Mouse (Mus musculus): ENCODE measurements around the gene Kcmf1. TPM values are rescaled to one million over a fixed set of nuclear protein-coding genes. Genes with fewer than 3 reads are reported as not detected.
"Not testable (repeated sequence)": the region's sequence is repeated elsewhere in the genome, so short reads cannot be mapped to it uniquely, and the experiment has no call there.

Gene Kcmf1
- polyA plus RNA-seq, 1 experiment from 2014 or later, result 35.1 TPM

DNA sequence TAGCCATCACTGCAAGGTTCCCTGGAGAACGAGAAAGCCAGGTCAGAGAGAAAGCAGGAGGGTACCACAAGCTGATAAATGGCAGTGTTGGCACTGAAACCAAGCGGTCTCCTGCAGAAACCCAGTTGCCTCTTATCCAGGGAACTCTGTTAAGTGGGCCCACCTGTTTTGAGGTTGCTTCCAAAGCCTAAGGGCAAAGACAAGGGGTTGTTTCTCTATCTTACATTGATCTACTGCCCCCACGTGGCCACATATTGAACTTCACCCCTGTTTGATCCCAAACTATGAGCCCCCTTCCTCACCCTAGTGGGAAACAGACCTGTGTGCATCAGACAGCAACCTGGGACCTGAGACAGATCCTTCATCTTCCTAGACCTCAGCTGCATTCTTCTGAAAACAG lies 68.5 kb downstream of the Kcmf1 start:
- Histone ChIP-seq H3K4me1 (replicated peaks) (no peaks in the 10 kb centered on the region), H3K9ac (no peak overlapping the region), H3K4me2 (no peak overlapping the region), H3K4me3 (no peak overlapping the region), H3K9me3 (no peaks in the 10 kb centered on the region), H3K27ac (replicated peaks) (no peak overlapping the region), H3K27me3 (peaks cover 6% of the 10 kb centered on the region), H3K36me3 (no peaks in the 10 kb centered on the region)
- ATAC-seq (ENCODE audit: low read depth), result peak; percentile 41; the same call in 1 of the 2 replicates
- 33% methylated on average over 3 of the region's 3 CpGs for WGBS

DNA sequence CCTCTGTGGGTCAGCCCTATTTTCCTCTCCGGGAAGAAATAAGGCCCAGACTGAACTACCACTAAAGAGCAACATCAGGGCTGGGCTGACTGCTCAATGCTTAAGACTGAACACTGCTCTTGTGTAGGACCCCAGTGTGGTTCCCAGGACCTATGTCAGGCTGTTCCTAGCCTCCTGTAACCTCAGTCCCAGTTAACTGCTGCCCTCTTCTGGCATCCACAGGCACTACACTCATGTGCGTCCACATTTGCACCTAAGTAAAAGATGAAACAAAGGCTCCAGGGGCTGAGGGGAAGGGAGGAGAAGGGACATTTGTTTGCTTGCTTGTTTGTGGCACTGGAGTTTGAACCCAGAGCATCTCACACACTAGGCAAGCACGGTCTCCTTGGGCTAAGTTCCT lies 70.9 kb downstream of the Kcmf1 start:
- H3K36me3 ChIP-seq, result no peaks in the 10 kb centered on the region
- H3K4me1 ChIP-seq (replicated peaks), result peaks cover 12% of the 10 kb centered on the region
- H3K4me2 ChIP-seq, result no peak overlapping the region
- WGBS, result 80% methylated on average over 3 of the region's 3 CpGs
- H3K9ac ChIP-seq, result no peak overlapping the region
- no peak overlapping the region for H3K4me3 ChIP-seq
- peaks cover 9% of the 10 kb centered on the region for H3K27me3 ChIP-seq
- ATAC-seq (ENCODE audit: low read depth), result no peak
- no peak overlapping the region for H3K27ac ChIP-seq (replicated peaks)
- no peaks in the 10 kb centered on the region for H3K9me3 ChIP-seq

DNA sequence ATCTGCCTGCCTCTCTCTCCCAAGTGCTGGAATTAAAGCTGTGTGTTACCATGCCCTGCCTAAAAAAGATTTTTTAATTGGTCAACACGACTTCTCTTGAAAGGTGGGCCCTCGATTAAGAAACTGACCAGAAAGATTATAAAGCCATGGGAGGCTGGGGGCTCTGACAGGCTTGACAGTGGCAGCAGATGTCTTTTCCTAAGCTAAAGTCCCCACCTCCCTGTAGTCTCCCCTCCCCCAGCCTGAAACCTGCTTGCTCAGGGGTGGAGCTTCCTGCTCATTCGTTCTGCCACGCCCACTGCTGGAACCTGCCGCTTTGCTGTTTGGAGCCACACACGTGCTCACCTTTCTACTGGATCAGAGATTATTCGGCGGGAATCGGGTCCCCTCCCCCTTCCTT lies 71.7 kb downstream of the Kcmf1 start:
- peaks cover 12% of the 10 kb centered on the region for H3K4me1 ChIP-seq (replicated peaks)
- H3K27me3 ChIP-seq; H3K4me3 ChIP-seq; H3K4me2 ChIP-seq; H3K9ac ChIP-seq; H3K27ac ChIP-seq (replicated peaks); H3K36me3 ChIP-seq; ATAC-seq (ENCODE audit: low read depth); H3K9me3 ChIP-seq: not testable (repeated sequence)
- WGBS, result 9% methylated on average over 9 of the region's 9 CpGs

DNA sequence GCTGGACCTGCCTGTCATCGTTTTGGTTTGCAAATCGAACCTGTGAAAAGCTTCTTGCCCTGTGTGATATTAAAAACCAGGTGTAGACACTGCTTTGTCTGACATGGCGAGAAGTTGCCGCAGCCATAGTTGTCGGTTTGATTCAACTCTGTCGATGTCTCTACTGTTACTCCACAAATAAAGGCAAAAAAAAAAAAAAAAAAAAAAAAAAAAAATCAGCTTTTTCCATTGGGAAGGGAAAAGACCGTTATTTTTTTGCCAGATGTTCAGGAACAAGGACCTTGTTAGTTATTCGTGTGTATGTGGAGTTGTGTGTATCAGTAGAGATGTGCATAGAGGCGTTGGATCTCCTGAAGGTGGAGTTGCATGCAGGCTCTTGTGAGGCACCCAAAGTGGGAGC lies 74.0 kb downstream of the Kcmf1 start:
- Histone ChIP-seq H3K9ac (0 out of 2 replicates have a peak overlapping the region, but pooled peaks have one; percentile 65), H3K4me2 (peak overlapping the region; percentile 52), H3K27me3 (peaks cover 9% of the 10 kb centered on the region)

DNA sequence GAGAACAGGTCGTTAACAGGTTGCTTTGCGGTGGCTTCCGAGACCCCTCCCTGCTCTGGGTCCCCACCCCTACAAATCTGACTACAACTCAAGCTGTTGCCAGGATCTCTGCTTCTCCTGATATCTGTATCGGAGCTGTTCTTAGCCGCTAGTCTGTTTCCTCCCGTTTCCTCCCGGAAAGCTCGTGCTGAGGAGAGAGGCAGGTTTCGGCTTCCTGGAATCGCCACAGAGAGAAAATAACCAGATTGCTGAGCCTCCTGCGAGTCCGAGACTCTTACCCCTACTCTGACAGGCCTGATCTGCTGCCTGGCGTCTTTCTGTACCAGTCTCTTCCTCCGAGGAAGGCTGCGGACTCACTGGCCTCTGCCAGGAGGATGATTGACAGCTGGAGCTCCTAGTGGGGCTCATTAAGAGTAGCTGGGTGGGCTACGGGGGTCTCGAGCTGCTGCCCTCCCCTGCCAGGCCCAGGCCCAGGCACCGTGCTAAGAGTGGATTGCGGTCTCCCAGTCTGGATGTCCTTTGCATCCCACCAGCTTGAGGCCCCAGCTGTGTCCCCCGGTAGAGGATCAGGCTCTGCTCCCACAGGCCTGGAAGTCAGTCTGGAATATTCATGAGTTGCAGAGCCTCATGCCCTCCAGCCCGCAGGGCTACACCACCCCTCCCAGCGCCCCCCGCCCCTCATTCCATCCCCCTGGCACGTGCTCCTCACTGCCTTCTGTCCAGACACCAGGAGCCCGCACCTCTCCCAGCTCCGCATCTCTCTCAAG lies 74.6 kb downstream of the Kcmf1 start:
- Histone ChIP-seq H3K9ac (peak overlapping the region; percentile 65), H3K4me3 (peak overlapping the region; percentile 25), H3K36me3 (no peaks in the 10 kb centered on the region), H3K9me3 (no peaks in the 10 kb centered on the region), H3K27me3 (peaks cover 9% of the 10 kb centered on the region), H3K27ac (replicated peaks) (0 out of 2 replicates have a peak overlapping the region, but pooled peaks have one; percentile 38), H3K4me2 (peak overlapping the region; percentile 52), H3K4me1 (replicated peaks) (peaks cover 12% of the 10 kb centered on the region)
- peak; percentile 73 for ATAC-seq (ENCODE audit: low read depth)
- WGBS, result 6% methylated on average over 26 of the region's 26 CpGs

More for the DNA sequence above, 74.0 kb downstream of the Kcmf1 start:
- ATAC-seq (ENCODE audit: low read depth), result no peak
- H3K4me3 ChIP-seq, result no peak overlapping the region
- whole genome bisulfite sequencing, result 56% methylated on average over 9 of the region's 9 CpGs
- H3K9me3 ChIP-seq, result no peaks in the 10 kb centered on the region
- peaks cover 12% of the 10 kb centered on the region for H3K4me1 ChIP-seq (replicated peaks)
- no peak overlapping the region for H3K27ac ChIP-seq (replicated peaks)
- H3K36me3 ChIP-seq, result no peaks in the 10 kb centered on the region

DNA sequence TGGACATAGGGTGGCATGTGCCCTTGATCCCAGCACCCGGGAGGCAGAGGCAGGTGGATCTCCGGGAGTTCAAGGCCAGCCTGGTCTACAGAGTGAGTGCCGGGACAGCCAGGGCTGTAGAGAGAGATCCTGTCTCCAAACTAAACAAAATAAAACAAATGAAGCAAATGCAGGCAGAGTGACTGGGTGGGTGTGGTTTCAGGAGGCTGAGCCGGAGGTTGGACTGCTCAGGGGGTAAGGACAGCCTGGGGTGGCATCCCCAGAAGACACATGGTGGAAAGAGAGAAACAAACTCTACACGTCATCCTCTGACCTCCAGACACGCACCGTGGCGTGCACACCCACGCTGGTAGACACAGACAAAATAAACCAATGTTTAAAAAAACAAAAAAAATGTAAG lies 86.3 kb downstream of the Kcmf1 start:
- Histone ChIP-seq H3K4me1 (replicated peaks) (no peaks in the 10 kb centered on the region), H3K4me2 (no peak overlapping the region), H3K4me3 (no peak overlapping the region), H3K9ac (no peak overlapping the region), H3K27ac (replicated peaks) (no peak overlapping the region), H3K36me3 (no peaks in the 10 kb centered on the region), H3K27me3 (no peaks in the 10 kb centered on the region), H3K9me3 (no peaks in the 10 kb centered on the region)
- ATAC-seq (ENCODE audit: low read depth), result no peak
- 73% methylated on average over 9 of the region's 9 CpGs for WGBS

DNA sequence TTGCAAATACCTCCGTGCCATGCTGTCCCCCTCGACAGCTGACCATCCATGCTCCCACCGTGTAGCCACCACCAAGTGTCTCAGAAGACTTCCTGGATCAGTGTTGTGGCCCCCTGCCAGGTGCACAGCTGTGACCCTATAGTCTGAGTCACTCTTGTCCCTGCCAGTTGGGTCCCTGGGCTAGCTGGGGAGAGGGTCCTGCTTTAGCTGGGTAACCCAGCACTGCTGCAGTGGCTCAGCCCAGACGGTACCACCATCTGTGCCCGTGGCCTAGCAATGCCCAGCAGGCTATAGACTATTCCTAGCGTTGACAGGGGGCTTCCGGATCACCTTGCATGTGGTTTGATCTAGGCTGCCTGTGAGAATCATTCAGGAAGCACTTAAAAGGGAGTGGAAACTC lies 89.5 kb downstream of the Kcmf1 start:
- Histone ChIP-seq H3K27ac (replicated peaks) (no peak overlapping the region), H3K27me3 (no peaks in the 10 kb centered on the region), H3K4me2 (no peak overlapping the region), H3K4me3 (no peak overlapping the region), H3K9ac (no peak overlapping the region), H3K4me1 (replicated peaks) (no peaks in the 10 kb centered on the region), H3K36me3 (no peaks in the 10 kb centered on the region), H3K9me3 (no peaks in the 10 kb centered on the region)
- WGBS, result 69% methylated on average over 7 of the region's 7 CpGs
- ATAC-seq (ENCODE audit: low read depth), result no peak

DNA sequence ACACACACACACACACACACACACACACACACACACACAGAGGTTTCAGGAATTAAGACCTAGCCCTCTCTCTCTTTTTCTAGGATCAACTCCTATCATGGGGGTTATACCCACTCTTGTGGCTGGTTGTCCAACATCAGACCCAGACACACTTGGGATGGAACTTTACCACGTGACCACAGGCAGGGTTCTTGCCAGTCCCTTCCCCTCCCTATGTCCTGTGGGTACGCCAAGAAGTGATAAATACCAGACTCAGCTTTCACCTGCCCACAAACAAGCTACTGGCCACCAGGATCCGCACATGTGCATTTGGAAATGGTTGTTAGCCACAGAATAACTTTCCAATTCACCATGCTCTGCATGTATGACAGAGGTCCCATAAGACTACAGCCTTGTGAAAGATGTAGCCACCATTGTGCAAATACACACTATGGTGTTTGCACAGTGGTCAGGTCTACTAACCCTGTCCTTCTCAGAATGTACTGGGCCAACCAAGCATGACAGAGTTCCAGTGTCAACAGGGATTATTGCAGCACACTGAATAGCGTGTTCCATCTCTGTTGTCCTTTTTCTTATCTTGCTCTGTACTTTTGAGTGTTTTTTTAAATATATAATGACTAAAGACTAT lies 90.1 kb downstream of the Kcmf1 start:
- 77% methylated on average over 4 of the region's 4 CpGs for WGBS
- H3K4me3 ChIP-seq, result no peak overlapping the region
- no peaks in the 10 kb centered on the region for H3K27me3 ChIP-seq
- no peak overlapping the region for H3K4me2 ChIP-seq
- H3K4me1 ChIP-seq (replicated peaks), result no peaks in the 10 kb centered on the region
- H3K9me3 ChIP-seq, result no peaks in the 10 kb centered on the region
- ATAC-seq (ENCODE audit: low read depth), result no peak
- no peaks in the 10 kb centered on the region for H3K36me3 ChIP-seq
- H3K27ac ChIP-seq (replicated peaks), result no peak overlapping the region
- no peak overlapping the region for H3K9ac ChIP-seq

DNA sequence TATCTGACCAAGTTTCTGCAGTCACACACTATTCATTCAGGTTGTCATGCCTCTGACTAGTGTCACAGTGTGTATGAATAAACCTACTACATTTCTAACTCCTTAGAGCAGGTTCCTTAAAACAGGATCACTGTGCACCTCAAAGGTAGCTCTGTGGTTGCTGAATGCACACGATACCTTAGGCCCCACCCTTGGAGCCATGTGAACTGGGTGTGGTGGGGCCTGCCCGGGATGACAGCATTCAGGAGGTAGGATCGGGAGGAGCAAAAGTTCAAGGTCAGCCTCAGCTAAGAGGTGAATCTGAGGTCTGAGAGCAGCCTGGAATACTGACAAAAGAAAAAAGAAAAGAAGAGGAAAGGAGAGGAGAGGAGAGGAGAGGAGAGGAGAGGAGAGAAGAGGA lies 91.4 kb downstream of the Kcmf1 start:
- Histone ChIP-seq H3K27ac (replicated peaks) (no peak overlapping the region), H3K9ac (no peak overlapping the region), H3K27me3 (no peaks in the 10 kb centered on the region), H3K4me1 (replicated peaks) (no peaks in the 10 kb centered on the region), H3K9me3 (no peaks in the 10 kb centered on the region), H3K4me3 (no peak overlapping the region), H3K36me3 (no peaks in the 10 kb centered on the region), H3K4me2 (no peak overlapping the region)
- 75% methylated on average over 3 of the region's 3 CpGs for WGBS
- ATAC-seq (ENCODE audit: low read depth), result no peak

DNA sequence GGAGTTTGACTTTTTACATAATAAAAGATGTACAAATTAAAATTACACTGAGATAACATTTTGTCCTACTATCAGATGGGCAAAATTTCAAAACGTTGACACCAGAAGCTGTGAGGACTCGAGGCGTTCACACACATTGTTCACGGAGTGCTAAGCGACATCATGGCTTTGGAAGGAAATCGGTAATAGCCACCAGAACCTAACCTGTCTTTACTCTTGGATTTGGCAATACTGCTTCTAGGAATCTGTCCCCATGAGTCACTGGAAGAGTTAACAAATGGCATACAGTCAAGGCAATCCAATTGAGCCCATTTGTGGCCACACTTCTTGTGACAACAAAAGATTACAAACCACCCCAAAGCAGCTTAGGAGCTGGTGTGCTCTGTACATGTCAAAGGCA lies 96.1 kb downstream of the Kcmf1 start:
- Histone ChIP-seq H3K27ac (replicated peaks) (no peak overlapping the region), H3K9me3 (no peaks in the 10 kb centered on the region), H3K4me3 (no peak overlapping the region), H3K4me1 (replicated peaks) (no peaks in the 10 kb centered on the region), H3K27me3 (no peaks in the 10 kb centered on the region), H3K4me2 (no peak overlapping the region), H3K36me3 (no peaks in the 10 kb centered on the region), H3K9ac (no peak overlapping the region)
- 92% methylated on average over 6 of the region's 6 CpGs for WGBS
- ATAC-seq (ENCODE audit: low read depth), result no peak

DNA sequence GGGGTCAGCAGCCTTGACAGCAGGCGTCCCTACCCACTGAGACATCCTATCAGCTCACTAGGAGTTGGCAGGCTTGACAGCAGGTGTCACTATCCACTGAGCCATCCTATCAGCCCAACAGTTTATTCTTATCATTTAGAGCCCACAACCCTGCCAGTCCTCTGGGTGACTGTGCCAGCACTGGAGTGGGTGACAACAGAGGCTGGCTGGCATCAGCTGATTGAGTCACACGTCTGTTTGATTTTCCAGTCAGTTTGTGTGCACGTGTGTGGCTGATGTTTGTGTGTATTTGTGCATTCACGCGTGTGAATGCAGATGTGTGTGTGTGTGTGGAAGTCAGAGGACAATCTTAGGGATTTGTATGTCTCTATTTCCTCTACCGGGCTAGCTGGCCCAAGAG lies 97.7 kb downstream of the Kcmf1 start:
- Histone ChIP-seq H3K4me2 (no peak overlapping the region), H3K4me3 (no peak overlapping the region), H3K4me1 (replicated peaks) (no peaks in the 10 kb centered on the region), H3K27ac (replicated peaks) (no peak overlapping the region), H3K27me3 (no peaks in the 10 kb centered on the region), H3K9ac (no peak overlapping the region), H3K36me3 (no peaks in the 10 kb centered on the region), H3K9me3 (no peaks in the 10 kb centered on the region)
- WGBS, result 87% methylated on average over 6 of the region's 6 CpGs
- ATAC-seq (ENCODE audit: low read depth), result no peak

DNA sequence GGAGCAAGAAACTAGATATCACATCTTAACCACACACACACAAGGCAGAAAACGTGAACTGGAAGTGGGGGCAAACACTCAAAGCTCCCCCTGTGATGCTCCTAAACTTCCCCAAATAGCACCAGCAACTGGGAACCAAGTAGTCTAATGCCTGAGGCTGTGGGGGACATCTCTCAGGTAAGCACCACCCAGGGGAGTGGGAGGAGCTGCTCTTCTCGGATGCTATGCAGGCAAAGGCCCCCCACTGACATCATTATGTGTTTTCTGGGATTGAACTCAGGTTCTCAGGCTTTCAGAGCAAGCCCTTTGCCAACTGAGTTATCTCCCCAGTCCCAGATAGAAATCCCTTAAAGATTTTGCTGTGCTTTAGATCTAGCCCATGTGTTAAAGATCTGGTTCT lies 99.1 kb downstream of the Kcmf1 start:
- Histone ChIP-seq H3K4me1 (replicated peaks) (no peaks in the 10 kb centered on the region), H3K4me2 (no peak overlapping the region), H3K27me3 (no peaks in the 10 kb centered on the region), H3K9ac (no peak overlapping the region), H3K4me3 (no peak overlapping the region), H3K27ac (replicated peaks) (no peak overlapping the region), H3K9me3 (no peaks in the 10 kb centered on the region), H3K36me3 (no peaks in the 10 kb centered on the region)
- WGBS, result 46% methylated on average over 2 of the region's 2 CpGs
- ATAC-seq (ENCODE audit: low read depth), result no peak

DNA sequence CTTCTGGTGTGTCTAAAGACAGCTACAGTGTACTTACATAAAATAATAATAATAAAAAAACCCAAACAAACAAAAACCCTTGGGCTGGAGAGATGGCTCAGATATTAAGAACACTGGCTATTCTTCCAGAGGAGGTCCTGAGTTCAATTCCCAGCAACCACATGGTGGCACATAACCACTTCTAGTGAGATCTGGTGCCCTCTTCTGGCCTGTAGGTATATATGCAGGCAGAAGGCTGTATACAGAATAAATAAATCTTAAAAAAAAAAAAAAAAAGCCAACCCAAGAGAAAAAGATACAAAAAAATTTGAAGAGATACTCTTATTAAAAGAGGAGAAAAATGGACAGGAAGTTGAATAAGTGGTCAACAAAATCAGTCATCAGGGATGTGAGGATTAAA lies 102.0 kb downstream of the Kcmf1 start:
- H3K4me3 ChIP-seq, result no peak overlapping the region
- no peaks in the 10 kb centered on the region for H3K4me1 ChIP-seq (replicated peaks)
- no peak for ATAC-seq (ENCODE audit: low read depth)
- H3K9ac ChIP-seq, result no peak overlapping the region
- no peaks in the 10 kb centered on the region for H3K27me3 ChIP-seq
- no peaks in the 10 kb centered on the region for H3K9me3 ChIP-seq
- no peaks in the 10 kb centered on the region for H3K36me3 ChIP-seq
- H3K4me2 ChIP-seq, result no peak overlapping the region
- H3K27ac ChIP-seq (replicated peaks), result no peak overlapping the region
